Mouse (Mus musculus) ES-E14 (cell line): ENCODE data around the gene Slc7a11.

ENCODE experiments used
- CHD2 ChIP-seq: IDR thresholded peaks from 2 replicates; pipeline ENCODE4 v1.6.1; 2014; ENCODE audit warnings: mild to moderate bottlenecking, low read depth, low read length, inconsistent platforms
- MAFK ChIP-seq: IDR thresholded peaks from 2 replicates; pipeline ENCODE4 v1.6.1; 2014; ENCODE audit warnings: mild to moderate bottlenecking, low read depth, low read length, inconsistent platforms; ENCODE audit not compliant: insufficient read depth
- ZC3H11A ChIP-seq: IDR thresholded peaks from 2 replicates; pipeline ENCODE4 v1.6.1; 2012; ENCODE audit warnings: low read depth, mild to moderate bottlenecking, inconsistent platforms, low read length, borderline replicate concordance
- ZNF384 ChIP-seq: IDR thresholded peaks from 2 replicates; pipeline ENCODE4 v1.6.1; 2012; ENCODE audit warnings: low read depth, low read length, inconsistent platforms

GRCm38 (mm10) chr3:49973994-49974393, 469.4 kb downstream of the Slc7a11 start:
- TF ChIP-seq CHD2 (no peak), ZNF384 (no peak), MAFK (no peak), ZC3H11A (no peak)
